In the genomic region with DNA sequence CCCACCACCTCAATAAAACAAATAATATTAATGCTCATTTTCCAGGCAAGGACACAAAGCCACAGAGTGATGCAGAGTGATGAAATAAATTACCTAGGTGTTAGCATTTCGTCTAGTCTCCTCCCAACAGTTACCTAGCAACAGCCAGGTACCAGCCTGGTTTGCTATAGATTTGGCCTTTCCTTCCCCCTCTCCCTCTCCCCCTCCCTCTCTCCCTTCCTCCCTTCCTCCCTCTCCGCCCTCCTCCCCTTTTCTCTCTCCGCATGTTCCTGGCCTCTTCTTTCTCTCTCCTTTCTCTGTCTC, we compare ENCODE assay signal across 15 mouse cellular contexts. TPM values are rescaled to one million over a fixed set of nuclear protein-coding genes. Genes with fewer than 3 reads are reported as not detected.
A peak's percentile ranks its signal among the peaks of the same experiment; 100 is the strongest.
DNase-seq lines count a peak whose midpoint lies in the region; ATAC-seq and TF ChIP-seq lines count a peak whose summit lies in the region.
"Had no signal": no experiment of that assay in that cellular context is flagged by ENCODE, and none has a peak within 500 bp of the region (broad histone marks: within the 10 kb centered on the region; RNA-seq: fewer than 3 reads in every experiment).

No protein-coding gene starts in this region.

- 0 out of 2 replicates have a peak, but pooled peaks have one; percentile 41 for ATAC-seq in forebrain, embryonic 13.5 days
- no peak for ATAC-seq in forebrain, embryonic 12.5 days (ENCODE audit: low FRiP score)
- ATAC-seq in hindbrain, embryonic 14.5 days (ENCODE audit: low FRiP score): no peak
- no peak; the same call in 1 of the 2 replicates for ATAC-seq in hindbrain, postnatal 0 days
- ATAC-seq in midbrain, embryonic 16.5 days: peak; percentile 79

- no peak overlapping the region for H3K4me2 ChIP-seq in forebrain, embryonic 13.5 days
- H3K4me2 ChIP-seq in forebrain, embryonic 12.5 days: no peak overlapping the region
- no peak overlapping the region for H3K4me2 ChIP-seq in hindbrain, embryonic 14.5 days (replicated peaks)
- H3K4me2 ChIP-seq in hindbrain, postnatal 0 days (ENCODE audit: low read depth, low read length): no peak overlapping the region
- 0 out of 2 replicates have a peak overlapping the region, but pooled peaks have one; percentile 12 for H3K4me2 ChIP-seq in midbrain, embryonic 16.5 days (ENCODE audit: low read length)
- H3K4me2 ChIP-seq: embryonic facial prominence, embryonic 12.5 days; limb, embryonic 15.5 days; liver, embryonic 13.5 days had no signal

- no peak overlapping the region for H3K4me3 ChIP-seq in forebrain, embryonic 13.5 days
- H3K4me3 ChIP-seq in forebrain, embryonic 12.5 days (replicated peaks): no peak overlapping the region
- H3K4me3 ChIP-seq in hindbrain, embryonic 14.5 days (replicated peaks; ENCODE audit: low read length): no peak overlapping the region
- no peak overlapping the region for H3K4me3 ChIP-seq in hindbrain, postnatal 0 days (ENCODE audit: low read length)
- no peak overlapping the region for H3K4me3 ChIP-seq in midbrain, embryonic 16.5 days (ENCODE audit: low read depth, low read length)
- H3K4me3 ChIP-seq: embryonic facial prominence, embryonic 12.5 days; limb, embryonic 10.5 days; limb, embryonic 15.5 days; liver, embryonic 13.5 days; myocyte had no signal

- H3K36me3 ChIP-seq in forebrain, embryonic 13.5 days (ENCODE audit: poor library complexity, severe bottlenecking): no peaks in the 10 kb centered on the region
- no peaks in the 10 kb centered on the region for H3K36me3 ChIP-seq in forebrain, embryonic 12.5 days (replicated peaks)
- no peaks in the 10 kb centered on the region for H3K36me3 ChIP-seq in hindbrain, embryonic 14.5 days (replicated peaks; ENCODE audit: control insufficient read depth, insufficient read depth)
- H3K36me3 ChIP-seq in hindbrain, postnatal 0 days (ENCODE audit: insufficient read depth, low read length): no peaks in the 10 kb centered on the region
- no peaks in the 10 kb centered on the region for H3K36me3 ChIP-seq in midbrain, embryonic 16.5 days (ENCODE audit: control insufficient read depth, insufficient read depth, low read length)
- H3K36me3 ChIP-seq: embryonic facial prominence, embryonic 12.5 days; limb, embryonic 10.5 days; limb, embryonic 15.5 days; liver, embryonic 13.5 days had no signal

- WGBS in forebrain, embryonic 13.5 days: 38% methylated on average over 3 of the region's 3 CpGs
- 60% methylated on average over 3 of the region's 3 CpGs for WGBS in forebrain, embryonic 12.5 days
- 57% methylated on average over 3 of the region's 3 CpGs for WGBS in hindbrain, embryonic 14.5 days
- 63% methylated on average over 3 of the region's 3 CpGs for WGBS in hindbrain, postnatal 0 days
- 47% methylated on average over 3 of the region's 3 CpGs for WGBS in midbrain, embryonic 16.5 days

- H3K27ac ChIP-seq in forebrain, embryonic 13.5 days: no peak overlapping the region
- H3K27ac ChIP-seq in forebrain, embryonic 12.5 days: no peak overlapping the region
- peak overlapping the region; percentile 23; the same call in 1 of the 2 replicates for H3K27ac ChIP-seq in hindbrain, embryonic 14.5 days
- no peak overlapping the region for H3K27ac ChIP-seq in hindbrain, postnatal 0 days
- H3K27ac ChIP-seq in midbrain, embryonic 16.5 days (ENCODE audit: low read length): peak overlapping the region; percentile 44
- H3K27ac ChIP-seq: embryonic facial prominence, embryonic 12.5 days; limb, embryonic 10.5 days; limb, embryonic 15.5 days; liver, embryonic 13.5 days had no signal

- TF ChIP-seq CTCF in hindbrain, postnatal 0 days (IDR thresholded peaks at IDR 0.05; ENCODE audit: low read depth): no peak

- no peak for DNase-seq in hindbrain, embryonic 14.5 days (ENCODE audit: low spot score)
- no peak for DNase-seq in hindbrain, postnatal 0 days (ENCODE audit: low spot score)
- DNase-seq in brain, adult 2 months (ENCODE audit: low read depth, low spot score): peak; percentile 15
- DNase-seq in heart, postnatal 4 days: no peak
- no peak for DNase-seq in heart, postnatal 25 days (ENCODE audit: low spot score)
- DNase-seq: liver, embryonic 13.5 days had no signal

- peaks cover 7% of the 10 kb centered on the region; the same call in 1 of the 2 replicates for H3K4me1 ChIP-seq in forebrain, embryonic 13.5 days
- H3K4me1 ChIP-seq in forebrain, embryonic 12.5 days: peaks cover 7% of the 10 kb centered on the region
- peaks cover 5% of the 10 kb centered on the region; the same call in 1 of the 2 replicates for H3K4me1 ChIP-seq in hindbrain, embryonic 14.5 days (replicated peaks; ENCODE audit: control insufficient read depth, insufficient read depth, low read length)
- H3K4me1 ChIP-seq in hindbrain, postnatal 0 days (ENCODE audit: insufficient read depth, low read length): no peaks in the 10 kb centered on the region
- peaks cover 10% of the 10 kb centered on the region for H3K4me1 ChIP-seq in midbrain, embryonic 16.5 days (ENCODE audit: control insufficient read depth, insufficient read depth, low read length)
- H3K4me1 ChIP-seq: embryonic facial prominence, embryonic 12.5 days; limb, embryonic 10.5 days; limb, embryonic 15.5 days; liver, embryonic 13.5 days had no signal

- no peaks in the 10 kb centered on the region for H3K9me3 ChIP-seq in forebrain, embryonic 13.5 days (replicated peaks)
- no peaks in the 10 kb centered on the region for H3K9me3 ChIP-seq in forebrain, embryonic 12.5 days
- H3K9me3 ChIP-seq in hindbrain, embryonic 14.5 days (ENCODE audit: control insufficient read depth, low read length): no peaks in the 10 kb centered on the region
- no peaks in the 10 kb centered on the region for H3K9me3 ChIP-seq in hindbrain, postnatal 0 days (ENCODE audit: low read length)
- no peaks in the 10 kb centered on the region for H3K9me3 ChIP-seq in midbrain, embryonic 16.5 days (replicated peaks; ENCODE audit: control insufficient read depth, low read length, poor library complexity, severe bottlenecking)
- H3K9me3 ChIP-seq: embryonic facial prominence, embryonic 12.5 days; limb, embryonic 10.5 days; limb, embryonic 15.5 days; liver, embryonic 13.5 days had no signal

- no peak overlapping the region for H3K9ac ChIP-seq in forebrain, embryonic 13.5 days
- no peak overlapping the region for H3K9ac ChIP-seq in forebrain, embryonic 12.5 days
- no peak overlapping the region for H3K9ac ChIP-seq in hindbrain, embryonic 14.5 days
- no peak overlapping the region for H3K9ac ChIP-seq in hindbrain, postnatal 0 days (replicated peaks; ENCODE audit: low read length)
- no peak overlapping the region for H3K9ac ChIP-seq in midbrain, embryonic 16.5 days (ENCODE audit: low read depth, low read length)
- H3K9ac ChIP-seq: embryonic facial prominence, embryonic 12.5 days; limb, embryonic 15.5 days; liver, embryonic 13.5 days had no signal

- H3K27me3 ChIP-seq in forebrain, embryonic 13.5 days: no peaks in the 10 kb centered on the region
- no peaks in the 10 kb centered on the region for H3K27me3 ChIP-seq in forebrain, embryonic 12.5 days
- H3K27me3 ChIP-seq in hindbrain, embryonic 14.5 days (ENCODE audit: control insufficient read depth, insufficient read depth, low read length): no peaks in the 10 kb centered on the region
- no peaks in the 10 kb centered on the region for H3K27me3 ChIP-seq in hindbrain, postnatal 0 days (ENCODE audit: insufficient read depth, low read length)
- no peaks in the 10 kb centered on the region for H3K27me3 ChIP-seq in midbrain, embryonic 16.5 days (ENCODE audit: control insufficient read depth, insufficient read depth, low read depth, low read length)
- H3K27me3 ChIP-seq: CH12.LX; embryonic facial prominence, embryonic 12.5 days; limb, embryonic 15.5 days; liver, embryonic 13.5 days had no signal

- intact Hi-C loops in heart, postnatal 25 days (cut with DNase I): loop anchor here (1.0 to 2.0 kb wide), 2 partner anchors 288 to 355 kb away; no protein-coding TSS in a partner anchor

RNA-seq across cellular contexts. Expression of gene Nudt7, which starts 51.6 kb away (rescaled TPM):
- 4.9 and 7.6 TPM in 2 replicates for polyA plus RNA-seq in forebrain, embryonic 13.5 days (2015; fragmentation: Nextera tagmentation; extraction: Ambion mirVana)
- polyA plus RNA-seq in forebrain, embryonic 12.5 days (2016; fragmentation: Nextera tagmentation; extraction: Ambion mirVana): 7.3 and 7.8 TPM in 2 replicates
- 4.7 and 5.3 TPM in 2 replicates for polyA plus RNA-seq in hindbrain, embryonic 14.5 days (2014; fragmentation: Nextera tagmentation; extraction: Ambion mirVana)
- total RNA-seq in hindbrain, postnatal 0 days (2014; rRNA removed): 2.2 and 3.3 TPM in 2 replicates
- polyA plus RNA-seq in hindbrain, postnatal 0 days (2015; fragmentation: Nextera tagmentation; extraction: Ambion mirVana): 7.4 and 7.7 TPM in 2 replicates
- 2.9 and 3.7 TPM in 2 replicates for polyA plus RNA-seq in midbrain, embryonic 16.5 days (2015; fragmentation: Nextera tagmentation; extraction: Ambion mirVana)
- total RNA-seq in heart, postnatal 4 days (2021): 10 to 100 TPM; 29.2 to 31.2 TPM
- total RNA-seq in heart, postnatal 25 days (2021): 10 to 100 TPM; 84.6 to 89.5 TPM
- polyA plus RNA-seq: C2C12, myocyte had no signal

Comparison
In these comparisons a context has a peak if more than half of its experiments do, and no peak if none do; other contexts are left out.
1. ATAC-seq: peak in forebrain, embryonic 13.5 days (single experiment) and midbrain, embryonic 16.5 days (single experiment); none in forebrain, embryonic 12.5 days (single experiment), hindbrain, embryonic 14.5 days (single experiment) and hindbrain, postnatal 0 days (single experiment).
2. H3K27ac ChIP-seq: peak in hindbrain, embryonic 14.5 days (single experiment) and midbrain, embryonic 16.5 days (single experiment); none in forebrain, embryonic 13.5 days (single experiment), forebrain, embryonic 12.5 days (single experiment) and hindbrain, postnatal 0 days (single experiment).